Mouse (Mus musculus): ENCODE measurements around the gene Akna.

GRCm38 (mm10) chr4:63404205-63404604 is 1.1 kb upstream of the Akna start:
- TF ChIP-seq EP300 (IDR thresholded peaks at IDR 0.05; ENCODE audit: low read depth) (no peak), CTCF (IDR thresholded peaks at IDR 0.05; ENCODE audit: low read depth) (no peak)
